Mouse (Mus musculus) adrenal gland, postnatal 25 days (tissue): ENCODE measurements around the gene Aff4. TPM values are rescaled to one million over a fixed set of nuclear protein-coding genes. Genes with fewer than 3 reads are reported as not detected.
"Not testable (repeated sequence)": the region's sequence is repeated elsewhere in the genome, so short reads cannot be mapped to it uniquely, and the experiment has no call there.

Experiments used
- DNase-seq: peaks from one replicate; pipeline ENCODE4 v3.0.0; 2021; ENCODE audit warnings: mixed read lengths
- total RNA-seq: library from RNA; stranded (reverse); gene quantifications from 2 replicates; pipeline ENCODE4 v1.2.3, GENCODE M21; 2021

Gene Aff4
- total RNA-seq, 1 experiment from 2014 or later: 156 TPM

DNA sequence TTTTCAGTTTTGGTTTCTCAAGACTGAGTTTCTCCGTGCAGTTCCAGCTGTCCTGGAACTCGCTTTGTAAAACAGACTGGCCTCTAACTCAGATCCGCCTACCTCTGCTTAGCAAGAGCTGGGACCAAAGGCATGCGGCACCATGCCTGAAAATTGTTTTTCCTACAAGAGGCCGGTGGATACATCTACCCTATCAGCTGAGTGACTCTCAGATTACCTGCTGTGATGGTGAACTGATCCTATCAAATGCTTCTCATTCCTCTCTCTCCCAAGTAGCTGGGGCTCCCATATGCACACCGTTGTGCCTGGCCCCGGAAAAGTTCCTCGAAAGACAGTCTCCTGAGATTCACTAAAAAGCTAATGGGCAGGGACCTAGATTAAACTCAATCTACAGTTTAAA is 12.9 kb upstream of the Aff4 start:
- no peak for DNase-seq

DNA sequence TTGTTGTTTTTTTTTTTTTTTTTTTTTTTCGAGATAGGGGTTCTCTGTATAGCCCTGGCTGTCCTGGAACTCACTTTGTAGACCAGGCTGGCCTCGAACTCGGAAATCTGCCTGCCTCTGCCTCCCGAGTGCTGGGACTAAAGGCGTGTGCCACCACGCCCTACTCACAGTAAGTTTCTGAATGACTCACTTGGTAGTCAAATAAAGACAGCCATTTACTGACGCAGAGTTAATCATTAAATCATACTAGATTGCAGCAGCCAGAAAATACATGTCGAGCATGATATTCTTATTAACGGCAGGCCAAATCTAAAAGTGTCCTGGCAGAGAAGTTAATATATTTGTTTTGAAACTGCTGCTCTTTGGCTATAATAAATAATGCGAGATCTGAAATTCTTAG is 9.6 kb upstream of the Aff4 start:
- not testable (repeated sequence) for DNase-seq

DNA sequence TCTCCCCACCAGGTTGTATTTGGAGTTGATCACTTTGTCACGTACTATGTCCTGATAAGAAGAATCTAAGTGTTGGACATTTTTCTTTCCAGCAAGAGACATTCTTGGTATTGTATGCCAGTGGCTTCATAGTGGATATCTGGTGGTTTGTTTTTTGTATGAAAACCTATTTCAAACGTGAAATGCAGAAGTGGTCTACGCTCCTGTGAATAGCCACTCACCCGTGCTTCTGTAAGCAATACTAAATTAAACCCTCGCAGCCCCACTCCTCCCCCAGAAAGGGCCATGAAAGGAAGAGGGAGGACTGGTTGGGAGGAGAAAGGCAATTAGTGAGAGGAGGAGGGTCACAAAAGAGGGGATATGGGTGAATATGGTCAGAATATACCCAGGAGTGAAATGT is 7.9 kb upstream of the Aff4 start:
- DNase-seq: no peak

DNA sequence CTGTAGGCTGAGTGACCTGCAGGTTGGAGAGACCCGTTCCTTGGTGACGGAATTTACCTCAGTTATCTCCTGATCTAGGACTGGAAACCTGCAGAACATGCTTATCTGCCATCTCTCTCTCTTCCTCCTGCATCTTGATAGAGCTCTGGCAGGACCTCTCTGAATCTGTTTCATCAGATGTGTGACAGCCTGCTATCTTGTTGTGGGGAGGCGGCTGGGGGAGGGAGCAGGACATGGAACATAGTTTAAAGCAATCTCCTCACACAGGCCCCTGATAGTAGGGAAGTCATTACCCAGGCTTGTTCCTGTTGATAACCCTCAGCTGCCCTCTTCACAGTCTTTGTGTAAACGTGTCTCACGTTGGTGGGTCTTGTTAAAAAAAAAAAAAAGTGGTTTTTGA is 5.3 kb upstream of the Aff4 start:
- DNase-seq: no peak

DNA sequence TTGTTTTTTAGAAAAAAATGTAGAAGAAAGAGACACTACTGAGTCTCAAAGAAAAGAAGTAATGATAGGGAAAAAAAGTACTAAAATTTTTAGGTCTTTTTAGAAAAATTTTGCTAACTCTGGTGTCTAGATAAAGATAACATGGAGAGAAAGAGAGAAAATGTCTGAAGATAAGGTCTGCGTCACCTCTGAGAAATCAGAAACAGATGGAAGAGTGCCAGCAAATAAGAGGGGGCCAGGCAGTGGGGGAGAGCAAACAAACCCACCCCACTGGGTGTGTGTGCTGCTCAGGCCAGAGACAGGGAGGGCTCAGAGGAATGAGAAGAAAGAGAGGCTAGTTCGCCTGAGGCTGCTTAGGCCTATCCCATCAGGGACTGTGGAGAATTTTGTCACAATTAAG is 4.9 kb upstream of the Aff4 start:
- no peak for DNase-seq

DNA sequence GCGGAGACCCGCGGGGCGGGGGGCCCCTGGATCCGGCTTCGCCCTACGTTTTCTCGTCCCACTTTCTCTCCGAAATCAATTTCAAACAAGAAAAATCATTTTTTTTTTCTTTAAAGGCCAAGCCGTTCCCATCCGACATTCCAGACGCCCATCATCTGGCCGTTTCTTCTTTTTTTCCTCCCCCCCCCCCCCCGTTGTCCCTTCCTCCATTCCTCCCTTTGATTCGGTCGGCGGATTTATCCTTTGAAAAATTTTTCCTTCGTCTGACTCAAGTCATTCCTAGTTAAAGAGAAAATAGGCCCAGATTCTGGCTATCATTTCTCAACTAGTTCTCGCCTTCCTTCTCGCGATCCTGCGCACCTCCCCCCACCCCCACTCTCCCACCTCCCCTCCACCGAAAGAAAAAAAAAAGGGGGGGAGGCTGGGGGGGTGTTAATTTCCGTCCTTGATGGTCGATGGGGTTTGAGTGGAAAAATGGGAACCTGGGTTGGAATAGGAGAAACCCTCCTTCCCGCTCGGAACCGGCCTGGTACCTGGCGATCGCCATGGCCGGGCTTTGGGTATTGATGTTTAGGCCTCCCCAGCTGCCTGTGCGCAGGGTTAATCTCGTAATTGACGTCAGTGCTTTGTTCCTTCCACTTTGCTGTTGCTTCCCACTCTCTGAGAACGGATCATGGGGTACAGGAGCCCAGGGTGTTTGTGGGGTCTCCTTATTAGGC is 750 bp downstream of the Aff4 start:
- DNase-seq: peak; percentile 42

DNA sequence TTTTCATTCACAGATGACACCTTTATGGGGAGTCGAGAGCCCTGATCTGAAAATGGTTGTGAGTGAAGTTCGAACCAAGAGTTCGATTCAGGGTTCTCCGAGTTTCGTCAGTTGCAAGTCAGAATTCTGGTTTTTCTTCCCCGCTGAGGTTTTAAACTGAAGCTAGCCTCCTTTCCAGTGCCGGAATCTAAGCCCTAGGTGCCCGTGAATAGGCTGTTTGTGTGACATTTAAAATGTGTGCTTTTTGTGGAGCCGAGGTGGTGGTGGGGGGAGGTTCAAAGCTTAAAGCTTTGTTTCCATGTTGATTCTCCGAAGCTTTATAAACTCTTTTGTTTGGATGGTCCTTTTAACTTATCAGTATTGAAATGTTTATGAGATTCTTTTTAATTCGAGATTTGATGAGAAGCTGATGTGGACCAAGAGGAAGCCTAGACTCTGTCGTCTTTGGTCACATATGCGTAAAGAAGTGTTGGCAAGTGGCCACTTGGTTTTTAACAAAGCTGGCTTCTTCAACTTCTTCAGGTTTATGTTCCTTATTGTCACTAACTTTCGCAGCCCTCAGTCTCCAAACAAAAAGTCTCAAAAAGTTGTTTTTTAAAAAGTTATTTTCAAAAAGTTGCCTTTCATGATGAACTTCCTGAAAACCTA is 1.4 kb downstream of the Aff4 start:
- DNase-seq: no peak

DNA sequence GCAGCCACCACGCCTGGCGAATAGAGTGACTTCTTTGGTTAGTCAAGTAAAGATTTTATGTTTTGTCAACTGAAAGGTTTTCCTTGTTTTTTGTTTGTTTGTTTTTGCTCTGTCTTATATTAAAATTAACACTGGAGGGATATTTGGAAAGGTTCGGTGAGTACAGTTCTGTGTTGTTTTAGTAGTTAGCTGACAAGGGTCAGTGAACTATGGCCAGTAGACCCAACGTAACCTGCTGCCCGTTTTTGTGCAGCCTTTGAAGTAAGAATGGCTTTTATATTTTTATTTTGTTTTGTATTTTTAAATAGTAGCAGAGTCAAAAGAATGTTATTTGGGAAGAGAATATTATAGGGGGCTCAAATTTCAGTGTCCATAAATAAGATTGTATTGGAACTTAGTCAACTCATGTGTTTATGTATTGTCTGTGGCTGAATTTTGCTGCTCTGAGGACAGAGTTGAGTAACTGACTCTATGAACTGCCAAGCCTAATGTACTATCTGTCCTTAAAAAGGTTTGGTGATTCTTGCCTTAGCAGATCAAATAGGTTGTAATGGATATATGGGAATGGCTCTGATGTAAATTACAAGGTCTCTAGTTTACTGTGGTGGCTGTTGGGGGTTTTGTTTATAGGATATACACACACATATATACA is 8.0 kb downstream of the Aff4 start:
- DNase-seq: no peak

DNA sequence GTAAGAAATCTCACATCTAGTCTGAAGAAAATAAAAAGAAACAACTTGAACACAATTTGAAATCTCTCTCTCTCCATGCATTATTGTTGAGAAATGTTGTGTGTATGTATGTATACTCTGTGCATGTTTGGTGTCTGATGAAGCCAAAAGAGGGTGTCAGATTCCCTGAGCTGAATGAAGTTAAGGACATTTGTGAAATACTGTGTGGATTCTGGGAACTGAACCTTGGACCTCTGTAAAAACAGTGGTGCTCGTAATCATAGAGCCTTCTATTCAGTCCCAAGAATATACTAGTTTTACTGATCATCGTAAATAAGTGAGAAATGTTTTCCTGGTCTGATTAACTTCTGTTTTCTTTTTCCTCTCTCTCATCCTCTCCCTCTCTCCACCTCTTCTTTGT is 16.4 kb downstream of the Aff4 start:
- no peak for DNase-seq

DNA sequence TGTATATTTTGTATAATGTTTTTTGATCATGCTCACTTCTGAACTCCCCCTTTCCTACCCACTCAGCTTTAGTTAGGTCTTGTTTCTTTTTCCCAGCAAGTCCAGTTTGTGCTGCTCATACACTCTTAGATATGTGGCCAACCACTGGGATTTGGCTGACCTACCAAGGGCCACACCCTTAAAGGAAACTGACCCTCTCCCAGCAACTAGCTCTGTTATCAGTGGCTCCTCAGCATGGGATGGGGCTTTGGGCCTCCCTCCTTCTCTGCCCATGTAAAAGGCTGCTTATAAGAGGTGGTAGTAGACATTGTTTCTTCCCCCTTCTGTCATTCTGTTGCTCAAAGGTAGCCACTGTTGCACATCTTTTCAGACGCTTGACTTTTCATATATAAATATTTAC is 28.3 kb downstream of the Aff4 start:
- no peak for DNase-seq

DNA sequence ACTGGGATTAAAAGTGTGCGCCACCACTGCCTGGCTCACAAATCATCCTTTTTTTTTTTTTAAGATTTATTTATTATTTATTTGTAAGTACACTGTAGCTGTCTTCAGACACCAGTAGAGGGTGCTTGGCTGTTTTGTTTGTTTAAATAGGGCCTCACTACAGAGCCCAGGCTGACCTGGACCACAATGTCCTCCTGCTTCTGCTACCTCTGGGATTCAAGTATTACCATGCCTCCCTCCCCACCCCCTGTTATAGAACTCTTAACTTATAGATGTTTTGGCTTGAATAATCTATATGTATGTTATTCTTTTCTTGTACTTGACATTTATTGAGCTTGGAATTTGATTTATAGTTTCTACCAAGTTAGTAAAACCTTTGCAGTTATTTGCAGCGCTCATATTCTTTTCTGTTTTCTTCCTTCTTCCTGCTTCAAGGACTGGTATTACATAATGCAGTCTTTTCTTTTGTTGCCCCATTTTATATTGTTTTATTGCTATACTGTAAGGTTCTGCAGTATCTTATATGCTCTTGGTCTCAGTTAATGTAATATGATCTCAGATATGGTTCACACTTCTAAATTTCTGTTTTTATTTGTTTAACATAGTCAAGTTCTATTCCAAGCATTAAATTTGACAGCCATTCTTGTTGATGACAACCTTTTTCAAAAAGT is 33.3 kb downstream of the Aff4 start:
- no peak for DNase-seq

DNA sequence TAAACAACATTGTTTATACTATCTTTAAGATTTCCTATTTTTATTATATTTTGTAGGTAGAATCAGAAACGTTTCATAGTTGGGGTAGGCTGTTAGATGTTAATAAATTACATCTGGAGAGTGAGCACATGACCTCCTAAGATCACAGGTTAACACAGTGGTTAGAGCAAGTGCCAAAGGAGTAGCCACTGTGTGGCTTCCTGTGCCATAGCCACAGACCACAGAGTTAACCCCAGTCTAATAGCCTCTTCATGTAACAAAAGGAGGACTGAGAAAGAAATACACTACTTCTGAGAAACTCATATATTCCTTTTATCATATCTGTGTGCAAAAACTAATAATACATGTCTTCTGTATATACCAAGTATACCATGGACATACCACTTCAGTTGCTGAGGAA is 43.2 kb downstream of the Aff4 start:
- DNase-seq: no peak

DNA sequence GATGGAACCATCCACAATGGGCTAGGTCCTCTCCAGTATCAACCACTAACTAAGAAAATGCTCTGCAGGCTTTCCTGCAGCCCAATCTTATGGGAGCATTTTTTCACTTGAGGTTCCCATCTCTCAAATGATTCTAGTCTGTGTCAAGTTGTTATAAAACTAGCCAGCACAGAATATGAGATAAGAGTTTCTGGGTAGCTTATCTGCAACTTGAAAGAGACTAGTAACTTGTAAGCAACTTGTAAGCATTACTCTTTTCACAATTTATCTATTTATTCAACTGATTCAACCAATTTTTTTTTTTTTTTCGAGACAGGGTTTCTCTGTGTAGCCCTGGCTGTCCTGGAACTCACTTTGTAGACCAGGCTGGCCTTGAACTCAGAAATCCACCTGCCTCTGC is 53.0 kb downstream of the Aff4 start:
- no peak for DNase-seq

DNA sequence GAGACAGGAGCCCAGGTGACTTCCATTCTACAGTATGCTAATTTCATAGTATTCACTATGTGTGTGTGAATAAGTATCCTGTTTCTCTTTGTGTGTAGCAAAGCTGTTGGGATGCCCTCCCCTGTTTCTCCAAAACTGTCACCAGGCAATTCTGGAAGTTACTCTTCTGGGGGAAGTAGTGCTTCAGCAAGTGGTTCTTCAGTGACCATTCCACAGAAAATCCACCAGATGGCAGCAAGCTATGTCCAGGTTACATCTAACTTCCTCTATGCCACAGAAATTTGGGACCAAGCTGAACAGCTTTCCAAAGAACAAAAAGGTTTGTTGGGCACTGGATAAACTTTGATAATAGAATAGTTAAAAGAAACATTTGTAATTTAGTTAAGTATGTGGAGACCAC is 61.1 kb downstream of the Aff4 start:
- DNase-seq: no peak

DNA sequence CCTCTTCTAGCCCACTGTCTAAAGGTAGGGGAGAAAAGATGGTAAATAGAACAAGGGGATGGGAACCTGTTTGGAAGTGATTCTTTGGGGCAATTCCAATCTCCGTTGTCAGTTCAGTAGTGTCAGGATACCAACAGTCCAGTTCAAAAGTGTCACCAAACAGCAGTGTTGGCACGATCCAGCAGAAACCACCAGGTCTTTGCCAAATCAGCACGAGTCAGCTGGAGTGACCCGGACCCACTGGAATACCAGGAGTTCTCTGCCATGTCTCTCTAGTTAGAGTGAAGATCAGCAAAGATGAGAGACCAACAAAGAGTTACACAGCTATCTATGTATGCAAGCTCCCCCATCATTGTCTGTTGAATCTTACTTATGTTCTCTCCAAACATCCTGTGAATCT is 63.2 kb downstream of the Aff4 start:
- DNase-seq: no peak

DNA sequence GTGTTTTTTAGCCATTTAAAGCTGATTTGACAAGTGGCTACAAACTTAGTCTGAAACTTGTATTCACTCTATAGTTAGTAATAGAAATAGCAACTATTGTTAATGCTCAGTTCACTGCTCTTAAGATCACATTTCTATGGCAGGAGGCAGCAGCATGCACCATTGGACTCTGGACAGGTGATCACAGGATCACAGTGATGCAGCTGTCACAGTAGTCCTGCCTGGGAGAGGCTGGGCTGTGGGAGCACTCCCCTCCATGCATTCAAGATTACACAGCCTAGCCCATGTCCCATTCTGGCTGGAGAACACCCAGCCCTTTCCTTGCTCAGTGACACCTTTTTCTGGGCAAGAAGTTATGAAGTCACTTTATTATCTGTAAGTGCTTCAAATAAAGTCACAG is 67.4 kb downstream of the Aff4 start:
- no peak for DNase-seq

DNA sequence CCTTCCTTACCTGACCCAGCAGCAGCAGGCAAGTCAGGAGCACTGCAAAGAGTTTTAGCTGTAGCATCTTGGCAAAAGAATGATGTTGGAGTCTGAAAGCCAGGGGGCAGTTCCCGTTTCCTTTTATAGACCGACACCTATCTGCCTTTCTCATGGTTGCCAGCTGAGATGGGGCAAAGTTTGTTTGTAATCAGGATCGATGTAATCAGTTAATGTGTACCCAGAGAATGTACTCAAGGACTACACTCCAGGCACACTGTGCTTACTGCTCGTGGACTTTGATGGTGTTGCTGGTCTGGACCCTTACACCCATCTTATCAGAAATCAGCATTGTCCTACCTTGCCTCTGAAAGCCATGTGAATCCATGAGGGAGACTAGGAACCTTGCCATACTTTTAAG is 72.4 kb downstream of the Aff4 start, which contains the start of gene Leap2:
Gene Leap2 (minus strand): TSS at position 135 of the 400 bp plus-strand sequence.
- DNase-seq: no peak

DNA sequence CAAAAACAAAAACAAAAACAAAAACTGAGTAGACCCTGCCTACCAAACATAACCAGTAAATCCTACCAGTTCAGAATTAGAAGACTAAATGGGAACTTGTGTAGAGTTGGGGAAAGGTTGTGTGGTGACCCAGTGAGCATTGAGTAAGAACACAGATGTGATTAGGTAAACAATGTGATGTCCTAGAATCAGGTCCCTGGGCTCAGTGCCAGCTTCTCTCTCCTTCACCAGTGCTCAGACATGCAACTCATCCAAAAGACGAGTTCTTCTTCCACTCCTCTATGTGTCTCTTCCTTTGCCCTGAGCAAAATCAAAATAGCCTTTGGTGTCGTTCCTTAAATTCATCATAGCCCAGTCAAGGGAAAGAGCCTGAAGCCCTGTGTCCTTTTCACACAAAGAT is 74.2 kb downstream of the Aff4 start:
- peak; percentile 45 for DNase-seq

DNA sequence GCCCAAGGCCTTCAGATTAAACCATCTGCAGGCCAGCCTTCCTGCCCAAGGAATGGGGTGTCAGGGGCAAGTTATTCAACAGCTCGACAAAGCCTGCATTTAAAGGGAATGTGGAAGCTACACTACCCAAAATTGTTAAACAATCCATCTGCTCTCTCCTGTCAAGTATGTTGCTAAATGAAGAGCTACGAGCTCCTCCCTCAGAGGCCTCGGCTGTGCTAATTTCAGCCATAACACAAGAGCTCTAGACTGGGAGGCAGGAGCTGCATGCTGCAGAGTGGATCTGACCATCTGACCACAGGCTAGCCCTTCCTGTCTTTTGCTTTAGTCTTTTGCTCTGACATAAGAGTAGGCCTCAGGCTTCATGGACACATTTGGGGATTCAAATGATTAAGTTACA is 74.6 kb downstream of the Aff4 start:
- DNase-seq: no peak

DNA sequence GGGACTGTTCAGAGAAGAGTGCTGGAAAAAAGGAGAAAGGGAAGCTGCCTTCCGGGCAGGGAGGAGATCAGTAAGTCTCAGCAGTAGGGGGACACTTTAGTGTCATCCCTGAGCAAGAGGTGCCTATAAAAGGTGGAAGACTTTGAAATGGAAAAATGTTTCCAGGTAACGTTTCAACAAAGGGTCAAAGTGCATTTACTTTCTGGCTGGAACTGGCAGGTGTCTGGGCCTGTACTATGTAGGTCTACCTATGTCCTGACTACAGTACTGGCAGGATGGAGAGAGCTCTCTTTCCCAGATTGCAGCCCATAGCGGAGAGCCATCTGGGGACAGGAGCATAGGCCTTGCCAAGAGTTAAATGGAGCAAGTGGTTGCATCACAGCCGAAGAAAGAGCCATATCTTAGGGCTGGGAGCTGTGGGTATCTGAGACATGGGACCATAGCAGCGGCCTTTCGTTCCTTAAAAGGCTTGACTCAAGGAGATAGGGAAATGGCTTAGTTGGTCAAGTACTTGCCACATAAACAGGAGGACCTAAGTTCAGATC is 75.2 kb downstream of the Aff4 start:
- DNase-seq: no peak

DNA sequence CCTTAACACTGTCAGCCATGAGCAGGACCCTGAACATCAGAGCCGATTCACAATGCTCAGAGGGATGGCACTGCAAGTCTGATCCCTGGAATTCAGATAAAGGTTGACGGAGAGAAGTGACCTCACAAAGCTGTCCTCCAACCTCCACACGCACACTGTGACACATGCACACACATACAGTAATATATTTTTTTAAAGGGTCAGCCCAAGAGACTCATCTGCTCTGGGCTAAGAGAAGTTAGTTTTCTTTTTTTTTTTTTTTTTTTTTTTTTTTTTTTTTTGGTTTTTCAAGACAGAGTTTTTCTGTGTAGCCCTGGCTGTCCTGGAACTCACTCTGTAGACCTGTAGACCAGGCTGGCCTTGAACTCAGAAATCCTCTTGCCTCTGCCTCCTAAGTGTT is 76.3 kb downstream of the Aff4 start:
- not testable (repeated sequence) for DNase-seq

DNA sequence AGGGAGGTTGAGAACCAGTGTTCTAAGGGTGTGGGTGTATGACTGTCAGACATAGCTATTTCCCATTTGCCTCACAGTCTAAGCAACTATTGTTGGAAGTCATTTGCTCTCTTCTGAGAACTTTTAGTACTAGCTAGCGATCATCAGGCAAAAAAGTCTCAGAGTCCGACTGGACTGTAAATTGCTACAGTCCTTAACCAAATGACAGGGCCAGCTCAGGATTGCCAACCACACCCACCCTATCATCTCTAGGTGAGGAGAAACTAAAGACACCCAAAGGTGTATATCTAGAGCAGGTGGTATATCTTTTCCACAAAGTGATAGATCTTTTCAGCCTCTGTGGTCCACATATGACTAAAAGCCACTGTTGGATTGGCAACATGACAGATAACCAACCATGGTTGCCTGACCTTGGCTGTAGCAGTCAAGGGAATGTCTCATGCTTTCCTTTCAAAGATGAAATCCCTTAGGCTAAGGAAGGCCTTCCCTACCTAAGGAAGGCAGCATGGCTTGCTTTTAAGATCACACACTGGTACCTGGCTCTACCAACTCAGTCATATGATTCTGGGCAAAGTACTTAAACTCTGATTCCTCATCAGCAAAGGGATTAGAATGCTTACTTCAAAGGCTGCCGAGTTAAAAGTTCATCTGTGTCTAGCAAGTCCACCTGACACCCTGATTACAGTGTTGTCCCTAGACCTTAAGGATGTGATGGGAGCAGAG is 77.5 kb downstream of the Aff4 start:
- DNase-seq: no peak
